Mouse (Mus musculus) MEL (cell line): Measurements from ENCODE around the gene Tnk2.

Experiments
- CTCF ChIP-seq, 3 experiments: IDR thresholded peaks in 2 of 3; conservative IDR thresholded peaks in 1 of 3; 2 replicates each; pipeline ENCODE4 v1.5.1; 2011 to 2012; ENCODE audit warnings: low read length in 3 of 3, low read depth in 2 of 3, mild to moderate bottlenecking in 2 of 3, improper control_type of control experiment in 1 of 3, inconsistent platforms in 1 of 3, mixed read lengths in 1 of 3, moderate library complexity in 1 of 3; ENCODE audit not compliant: control insufficient read depth in 1 of 3, insufficient read depth in 1 of 3, poor library complexity in 1 of 3, severe bottlenecking in 1 of 3
- MAX ChIP-seq: IDR thresholded peaks from 2 replicates; pipeline ENCODE4 v1.6.1; 2011; ENCODE audit warnings: low read length, improper control_type of control experiment
- NRF1 ChIP-seq: IDR thresholded peaks from 2 replicates; pipeline ENCODE4 v1.6.1; 2014; ENCODE audit warnings: low read depth, mild to moderate bottlenecking, inconsistent platforms, low read length, improper control_type of control experiment, moderate library complexity; ENCODE audit not compliant: poor library complexity, insufficient read depth, severe bottlenecking
- RCOR1 ChIP-seq: IDR thresholded peaks from 2 replicates; pipeline ENCODE4 v1.6.1; 2012; ENCODE audit warnings: low read depth, mild to moderate bottlenecking, inconsistent platforms, low read length, improper control_type of control experiment

DNA sequence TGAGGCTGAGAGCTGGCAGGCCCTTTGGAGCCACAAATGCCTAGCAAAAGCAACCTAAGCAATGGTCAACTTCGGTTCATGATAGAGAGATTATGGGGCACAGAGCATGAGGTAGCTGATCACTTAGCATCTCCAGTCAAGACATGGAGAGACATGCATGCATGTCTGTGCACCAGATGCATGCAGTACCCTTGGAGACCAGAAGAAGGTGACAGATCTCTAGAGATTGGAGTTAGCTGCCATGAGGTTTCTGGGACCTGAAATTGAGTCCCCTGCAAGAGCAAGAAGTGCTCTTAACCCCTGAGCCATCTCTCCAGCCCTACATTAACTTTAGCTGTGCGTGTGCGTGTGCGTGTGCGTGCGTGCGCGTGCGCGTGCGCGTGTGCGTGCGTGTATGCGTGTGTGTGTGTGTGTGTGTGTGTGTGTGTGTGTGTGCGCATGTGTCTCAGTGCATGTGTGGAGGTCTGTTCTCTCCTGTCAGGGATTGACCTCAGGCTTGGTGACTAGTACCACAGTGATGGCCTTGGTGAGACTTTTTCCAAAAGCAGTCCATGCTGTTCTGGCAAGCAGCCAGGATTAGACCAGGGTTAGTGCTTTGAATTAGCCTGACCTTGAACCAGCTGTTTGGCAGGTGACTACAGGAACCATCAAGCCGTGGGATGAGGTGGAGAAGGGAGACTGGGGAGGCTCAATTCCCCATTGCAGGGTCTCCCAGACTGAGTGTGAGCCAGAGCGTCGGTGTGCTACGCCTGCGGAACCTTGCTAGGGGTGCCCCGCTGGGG lies 54.2 kb downstream of the Tnk2 start:
- TF ChIP-seq MAX: no peak
- TF ChIP-seq RCOR1: no peak
- no peak for TF ChIP-seq NRF1
- TF ChIP-seq CTCF (IDR thresholded peaks at IDR 0.05 in 2 of 3, conservative IDR thresholded peaks at IDR 0.05 in 1 of 3; ENCODE audit: control insufficient read depth in 1 of 3, insufficient read depth in 1 of 3, low read depth in 2 of 3, low read length in 3 of 3, poor library complexity in 1 of 3, severe bottlenecking in 1 of 3): peak; percentile 3 to 32 (median 15); a peak in 3 of 6 replicates
